Mouse (Mus musculus) splenic B cell, adult 2 months (primary cell): ENCODE measurements at regions not wholly inside any gene's neighbourhood (a gene's known extent, or its start where the extent isn't known, plus 50 kb on each side); places are given as distances from the start of the nearest gene placed in this dataset.

Experiments
- DNase-seq: peaks from one replicate; pipeline ENCODE4 v3.0.0-alpha.2; 2011; ENCODE audit warnings: low read depth, low spot score
- H3K27me3 ChIP-seq: 2 replicates; pipeline ENCODE4 v1.6.1; 2012; ENCODE audit warnings: mild to moderate bottlenecking, low read length, moderate library complexity, mixed read lengths; ENCODE audit not compliant: control insufficient read depth, poor library complexity, insufficient read depth, severe bottlenecking
- H3K36me3 ChIP-seq: 2 replicates; pipeline ENCODE4 v1.6.1; 2012; ENCODE audit warnings: mild to moderate bottlenecking, low read length, moderate library complexity, mixed read lengths; ENCODE audit not compliant: control insufficient read depth, poor library complexity, insufficient read depth, severe bottlenecking

DNA sequence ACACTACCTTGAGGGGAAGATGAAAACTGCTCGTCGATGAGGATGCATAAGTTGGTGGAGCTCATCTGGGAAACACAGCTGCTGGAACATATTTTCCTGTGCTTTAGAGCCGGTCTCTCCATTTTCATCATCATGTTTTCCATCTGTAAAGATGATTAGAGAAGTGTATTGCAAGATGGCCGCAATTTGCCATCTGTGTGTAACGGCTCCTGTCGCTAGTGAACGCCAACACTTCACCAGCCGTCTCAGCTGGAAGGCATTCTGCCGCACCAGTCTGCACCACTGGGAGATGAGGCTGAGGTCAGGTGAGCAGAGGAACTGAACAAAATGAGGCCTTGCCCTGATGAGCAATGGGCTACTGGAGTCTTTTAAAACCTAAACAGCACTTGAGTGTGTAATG, 57.4 kb downstream of the Gm21962 start:
- DNase-seq = no peak
- Histone ChIP-seq H3K36me3 (no peaks in the 10 kb centered on the region), H3K27me3 (no peaks in the 10 kb centered on the region)

DNA sequence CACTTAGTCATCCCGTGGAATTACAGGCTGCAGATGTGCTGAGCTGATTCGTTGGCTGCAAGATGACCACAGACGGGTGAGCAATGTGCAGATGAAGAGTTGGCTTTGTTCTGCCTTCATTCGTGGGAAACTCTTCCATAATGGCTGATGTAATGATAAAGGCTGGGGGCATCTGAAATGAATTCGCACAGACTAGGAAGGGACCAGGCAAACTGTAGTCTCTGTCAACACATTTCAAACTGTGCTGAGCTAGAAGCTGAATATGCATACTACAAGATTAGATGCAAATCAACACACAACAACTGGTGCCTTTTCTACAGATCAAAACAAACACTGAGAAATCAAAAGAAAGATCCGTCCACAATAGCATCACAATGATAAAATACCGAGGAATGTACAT, 58.1 kb downstream of the Gm21962 start:
- DNase-seq = no peak
- Histone ChIP-seq H3K27me3 (no peaks in the 10 kb centered on the region), H3K36me3 (no peaks in the 10 kb centered on the region)

DNA sequence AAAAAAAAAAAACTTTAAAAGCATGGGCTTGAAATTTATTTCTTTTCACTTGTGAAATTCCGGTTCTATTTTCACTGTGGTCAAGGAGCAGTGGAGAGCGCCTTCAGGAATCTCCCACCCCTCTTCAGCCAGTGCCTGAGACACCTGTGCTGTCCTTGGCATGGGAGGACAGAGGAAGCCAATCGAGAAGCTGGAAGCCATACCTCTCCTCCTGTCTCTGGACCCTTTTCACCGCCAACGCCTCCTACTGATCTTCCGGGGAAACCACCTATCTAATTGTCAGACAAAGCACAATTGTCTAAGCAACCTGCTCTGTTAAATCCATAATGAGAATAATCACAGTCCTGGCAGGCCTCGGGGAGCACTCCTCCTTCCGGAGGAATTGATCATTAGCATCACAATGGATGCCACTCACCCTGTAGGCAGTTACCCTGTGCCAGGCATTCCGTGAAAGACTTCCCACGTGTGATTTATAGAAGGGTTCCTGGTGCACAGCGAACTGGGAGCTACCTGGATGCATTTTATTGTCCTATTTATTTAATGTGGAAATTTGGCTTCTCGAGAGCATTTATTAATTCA, 66.0 kb downstream of the Gm21962 start:
- DNase-seq = no peak
- no peaks in the 10 kb centered on the region for H3K36me3 ChIP-seq
- no peaks in the 10 kb centered on the region for H3K27me3 ChIP-seq

DNA sequence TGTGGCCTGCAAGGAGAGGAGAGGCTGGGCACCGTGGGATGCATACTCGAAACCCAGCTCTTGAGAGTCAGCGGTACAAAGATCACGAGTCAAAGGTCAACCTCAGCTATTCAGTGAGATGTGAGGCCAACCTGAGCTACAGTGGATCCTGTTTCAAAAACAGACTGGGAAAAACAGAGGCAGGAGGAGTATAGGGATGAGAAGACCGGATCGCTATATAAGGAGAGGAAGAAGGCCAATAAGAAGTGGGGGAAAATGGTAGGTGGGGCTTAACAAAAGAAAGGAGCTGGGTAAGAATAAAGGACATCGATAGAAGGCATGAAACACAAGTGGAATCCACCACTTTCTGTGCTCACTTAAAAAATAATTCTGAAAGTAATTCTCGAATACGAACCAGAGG, 70.2 kb downstream of the Gm21962 start:
- DNase-seq = no peak
- Histone ChIP-seq H3K27me3 (no peaks in the 10 kb centered on the region), H3K36me3 (no peaks in the 10 kb centered on the region)

DNA sequence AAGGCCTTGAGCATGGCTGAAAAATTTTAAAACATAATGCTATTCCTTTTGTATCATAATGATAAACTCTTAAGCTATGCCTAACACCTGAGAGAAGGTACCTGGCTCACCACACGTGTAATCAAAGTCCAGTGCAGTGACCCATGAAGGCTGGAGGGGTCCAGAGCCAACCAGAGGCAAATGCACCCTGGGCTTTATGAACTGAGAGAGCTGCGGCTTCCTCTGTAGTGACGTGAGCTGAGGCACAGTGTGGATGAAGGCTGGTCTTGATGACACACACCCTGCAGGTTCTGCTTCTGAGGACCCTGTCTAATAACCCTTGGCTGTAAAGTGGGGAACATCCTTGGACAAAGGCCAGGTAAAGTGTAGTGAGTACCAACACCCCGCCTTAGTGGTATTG, 70.8 kb downstream of the Gm21962 start:
- no peak for DNase-seq
- Histone ChIP-seq H3K27me3 (no peaks in the 10 kb centered on the region), H3K36me3 (no peaks in the 10 kb centered on the region)

DNA sequence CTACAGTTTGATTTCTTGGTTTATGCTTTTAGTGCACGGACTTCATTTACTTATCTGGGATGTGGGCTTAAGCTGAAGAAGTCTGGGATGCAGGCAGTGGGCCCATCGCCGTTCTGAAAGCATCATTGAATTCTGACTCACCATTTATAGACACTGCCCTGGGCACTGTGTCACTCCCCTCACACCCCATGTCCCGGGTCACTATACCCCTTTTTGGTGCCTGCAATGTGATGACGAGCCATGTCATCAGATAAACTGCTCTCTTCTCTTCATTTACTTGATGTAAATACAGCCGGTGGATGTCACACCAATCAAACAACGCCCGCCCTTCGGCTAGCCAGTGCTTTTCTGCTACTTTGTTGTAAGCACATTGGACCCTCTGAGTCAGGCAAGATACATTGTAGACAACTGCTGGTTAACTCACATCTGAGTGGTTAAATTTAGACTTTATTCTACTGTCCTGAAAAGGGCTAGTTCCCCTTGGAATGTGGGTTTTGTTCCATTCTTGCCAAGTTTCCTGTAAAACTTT, 80.5 kb downstream of the Gm21962 start:
- Histone ChIP-seq H3K27me3 (no peaks in the 10 kb centered on the region), H3K36me3 (no peaks in the 10 kb centered on the region; the same call in 1 of the 2 replicates)
- DNase-seq = no peak

DNA sequence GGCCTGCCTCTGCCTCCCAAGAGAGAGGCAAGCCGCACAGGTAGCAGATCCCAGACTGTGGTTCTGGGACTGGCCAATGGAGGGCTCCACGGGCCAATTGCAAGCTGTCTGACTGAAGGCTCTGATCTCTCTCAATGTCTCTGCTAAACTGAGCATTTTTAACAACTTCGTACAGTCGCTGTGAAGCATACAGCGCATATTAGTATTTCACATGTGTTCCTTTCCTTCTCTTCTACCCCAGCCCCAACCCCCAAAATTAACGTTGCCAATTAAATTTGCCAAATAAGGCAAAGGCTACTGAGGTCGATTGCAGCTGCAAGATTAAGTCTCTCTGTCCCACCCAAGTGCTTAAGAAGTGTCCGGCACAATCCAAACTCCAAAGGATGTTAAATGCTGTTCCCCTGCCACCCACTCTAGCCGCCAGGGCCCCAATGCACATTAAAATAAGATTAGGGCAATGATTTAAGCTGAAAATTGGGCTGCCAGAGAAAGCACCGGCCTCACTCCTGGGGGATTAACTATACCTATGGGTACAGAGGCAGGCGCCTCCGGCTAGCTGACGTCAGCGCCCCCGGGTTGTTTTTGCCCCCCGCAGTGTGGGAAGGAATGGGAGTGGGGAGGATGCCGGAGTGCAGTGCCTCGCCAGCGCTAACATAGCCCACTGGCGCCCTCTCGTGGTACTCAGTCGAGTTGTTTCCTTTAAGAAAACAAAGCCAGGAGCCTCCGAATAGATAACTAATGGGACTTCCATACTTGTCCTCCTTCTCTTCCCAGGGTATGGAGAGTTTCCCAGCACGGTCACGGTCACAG, 81.3 kb downstream of the Gm21962 start:
- peak; percentile 71 for DNase-seq
- Histone ChIP-seq H3K36me3 (no peaks in the 10 kb centered on the region; the same call in 1 of the 2 replicates), H3K27me3 (no peaks in the 10 kb centered on the region)

DNA sequence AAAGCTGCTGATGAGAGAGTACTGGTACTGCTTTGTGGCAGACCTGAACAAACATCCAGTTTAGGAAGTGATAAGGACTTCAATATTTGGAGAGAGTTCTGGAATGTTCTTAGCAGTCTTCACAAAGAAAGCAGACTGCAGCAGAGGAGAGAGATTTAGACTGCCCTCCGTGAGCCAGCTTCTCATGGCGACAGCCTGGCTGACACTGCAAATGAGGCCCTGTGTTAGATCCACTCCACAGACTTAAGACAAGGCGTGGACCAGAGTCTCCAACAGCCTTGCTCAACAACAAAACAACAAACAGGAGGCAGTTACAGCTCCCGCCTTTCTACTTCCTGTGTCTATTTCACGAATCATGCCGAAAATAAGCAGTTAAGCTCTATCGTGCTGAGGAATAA, 81.9 kb downstream of the Gm21962 start:
- DNase-seq = no peak
- no peaks in the 10 kb centered on the region for H3K27me3 ChIP-seq
- H3K36me3 ChIP-seq = no peaks in the 10 kb centered on the region; the same call in 1 of the 2 replicates

DNA sequence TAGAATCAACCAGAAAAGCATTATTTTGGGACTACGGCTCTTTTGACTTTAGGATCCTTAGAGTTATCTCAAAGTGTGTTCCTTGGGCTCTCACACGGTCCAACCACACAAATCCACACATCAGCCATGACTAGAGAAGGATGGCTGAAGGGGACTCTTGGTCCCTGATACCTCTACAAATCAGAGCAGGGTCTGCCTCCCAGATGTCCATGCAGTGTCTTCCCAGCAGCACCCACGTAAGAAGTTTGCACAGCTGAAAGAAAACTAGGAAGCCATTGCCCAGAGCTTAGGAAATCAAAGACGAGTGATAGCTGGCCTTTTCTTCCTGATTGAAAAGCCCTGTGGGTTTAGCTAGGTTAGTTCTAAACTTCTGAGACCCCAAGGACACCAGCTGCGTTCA, 84.1 kb downstream of the Gm21962 start:
- DNase-seq = no peak
- no peaks in the 10 kb centered on the region for H3K27me3 ChIP-seq

DNA sequence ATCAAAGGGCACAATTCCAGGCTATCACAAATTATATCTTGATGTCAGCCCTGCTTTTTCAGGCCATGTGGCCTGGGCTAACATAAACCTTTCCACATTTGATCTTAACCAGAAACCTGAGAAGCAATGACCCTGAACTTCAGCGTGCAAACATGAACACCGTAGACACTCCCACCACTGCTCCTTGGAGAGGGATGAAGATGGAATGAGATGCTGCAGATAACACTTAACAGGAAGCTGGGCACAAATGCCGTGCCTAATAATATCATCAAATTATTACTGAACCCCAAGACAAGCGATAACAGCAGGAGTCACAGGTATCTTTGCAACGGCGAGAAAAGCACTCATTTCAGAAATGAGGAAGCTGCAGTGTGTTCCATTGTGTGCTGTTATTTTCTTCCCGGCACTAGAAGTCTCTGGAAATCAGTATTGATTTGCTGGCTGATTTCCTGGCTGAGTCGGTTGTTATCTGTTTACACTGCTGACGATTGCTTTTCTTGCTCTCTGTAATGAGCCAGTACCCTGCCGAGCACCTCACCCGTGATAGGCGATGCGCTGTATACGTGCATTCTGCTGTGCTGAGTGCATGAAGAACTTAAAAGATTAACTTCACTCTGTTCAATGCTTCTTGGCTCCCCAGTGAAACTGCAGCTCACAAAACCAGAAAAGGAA, 91.0 kb downstream of the Gm21962 start:
- H3K27me3 ChIP-seq = no peaks in the 10 kb centered on the region
- DNase-seq = no peak
- H3K36me3 ChIP-seq = no peaks in the 10 kb centered on the region

More for the DNA sequence above, 84.1 kb downstream of the Gm21962 start:
- H3K36me3 ChIP-seq = no peaks in the 10 kb centered on the region; the same call in 1 of the 2 replicates

DNA sequence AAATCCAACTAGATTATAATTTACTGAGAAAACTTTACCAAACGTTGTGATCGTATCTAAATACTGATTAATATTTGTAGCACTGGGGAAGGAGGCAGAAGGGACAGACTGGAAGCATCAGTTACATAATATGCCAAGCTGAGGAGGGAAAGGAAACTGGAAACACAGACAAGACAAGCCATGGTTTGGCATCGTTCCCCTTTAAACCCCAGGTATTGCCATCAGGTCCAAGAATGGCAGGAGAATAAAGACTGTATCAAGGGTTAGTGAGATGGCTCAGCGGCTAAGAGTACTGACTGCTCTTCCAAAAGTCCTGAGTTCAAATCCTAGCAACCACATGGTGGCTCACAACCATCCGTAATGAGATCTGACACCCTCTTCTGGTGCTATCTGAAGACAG, 92.1 kb downstream of the Gm21962 start:
- no peaks in the 10 kb centered on the region for H3K27me3 ChIP-seq
- DNase-seq = no peak
- H3K36me3 ChIP-seq = no peaks in the 10 kb centered on the region

DNA sequence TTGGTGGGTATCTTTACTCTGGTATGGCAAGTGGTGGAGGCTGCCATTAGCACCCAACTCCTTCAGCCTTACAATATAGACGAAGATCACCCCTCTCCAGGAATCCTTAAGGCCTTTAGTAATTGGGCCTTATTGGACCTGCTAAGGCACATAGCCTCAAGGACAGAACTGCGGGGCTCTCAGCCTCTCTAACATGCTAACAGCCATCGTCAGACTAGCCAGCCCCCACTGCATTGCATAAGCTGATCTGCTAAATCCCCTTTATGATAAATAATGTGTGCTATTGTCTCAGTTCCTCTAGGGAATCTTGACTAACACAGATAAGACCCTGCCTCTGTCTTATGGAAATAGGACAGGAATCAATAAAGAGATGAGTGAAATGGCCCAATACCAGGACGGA, 95.7 kb upstream of the H2afz start:
- Histone ChIP-seq H3K27me3 (no peaks in the 10 kb centered on the region), H3K36me3 (no peaks in the 10 kb centered on the region)
- DNase-seq = no peak

DNA sequence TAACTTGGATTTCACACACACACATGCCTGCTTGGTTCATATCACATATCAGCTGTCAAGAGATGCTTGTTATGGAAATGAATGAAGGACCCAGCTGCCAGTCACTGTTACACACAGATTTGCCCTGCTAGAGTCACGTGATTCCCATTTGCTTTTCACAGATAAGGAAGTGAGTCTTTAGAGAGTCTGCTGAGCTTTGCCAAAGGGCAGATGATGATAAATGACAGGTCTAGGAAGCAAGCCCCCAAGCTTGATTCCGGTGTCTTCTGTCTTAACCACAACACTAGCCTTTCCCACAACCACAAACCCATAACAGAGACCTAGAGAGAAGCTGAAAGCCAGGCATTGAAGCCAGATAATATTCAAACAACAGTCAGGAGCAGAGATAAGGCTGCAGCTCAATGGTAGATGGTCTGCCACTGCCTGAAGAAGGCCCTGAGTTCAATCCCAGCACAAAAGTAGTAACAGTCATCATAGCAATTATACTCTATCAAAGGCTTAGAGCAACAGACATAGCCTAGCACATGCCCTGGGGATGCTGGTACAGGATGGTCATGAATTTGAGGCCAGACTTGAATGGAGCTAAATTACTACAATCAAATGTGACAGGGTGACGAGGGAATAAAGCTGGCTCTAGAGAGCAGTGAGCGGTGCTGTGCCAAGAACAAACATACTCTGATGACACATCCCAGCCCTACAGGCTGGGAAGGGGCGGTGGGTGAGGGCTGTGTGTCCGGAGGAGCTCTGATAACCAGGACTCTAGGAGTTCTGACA, 89.0 kb upstream of the H2afz start:
- DNase-seq = peak; percentile 72

DNA sequence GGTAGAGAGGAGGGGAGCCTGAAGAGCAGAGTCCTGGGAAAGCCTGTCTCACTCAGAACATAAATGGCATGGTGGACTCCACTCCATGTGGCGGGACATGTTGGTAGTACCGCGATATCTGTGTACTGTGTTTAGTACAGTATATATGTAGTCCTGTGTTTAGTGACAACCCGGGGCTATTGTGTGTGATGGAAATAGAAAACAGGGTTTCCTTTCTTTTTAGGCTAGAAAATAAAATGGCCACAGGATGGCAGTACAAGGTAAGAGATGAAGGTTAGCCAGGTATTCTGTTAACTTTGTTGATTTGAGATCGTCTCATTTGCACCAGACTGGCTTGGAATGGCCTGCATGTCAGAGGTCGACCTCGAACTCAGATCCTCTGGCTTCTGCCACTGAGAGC, 86.2 kb upstream of the H2afz start:
- Histone ChIP-seq H3K27me3 (no peaks in the 10 kb centered on the region), H3K36me3 (no peaks in the 10 kb centered on the region)
- DNase-seq = peak; percentile 72

More for the DNA sequence above, 89.0 kb upstream of the H2afz start:
- Histone ChIP-seq H3K36me3 (no peaks in the 10 kb centered on the region), H3K27me3 (no peaks in the 10 kb centered on the region)
